Mouse (Mus musculus) c-Kit-positive CD71-negative TER-119-negative erythroid progenitor cells, embryonic 14.5 days (primary cell): Measurements from ENCODE around the gene Fibp.

ENCODE experiments used
- DNase-seq: peaks from one replicate; pipeline ENCODE4 v3.0.0-alpha.2; 2013; ENCODE audit warnings: low read depth

The Fibp gene

GRCm38 (mm10) chr19:5465037-5465436, 4.6 kb downstream of the Fibp start:
- no peak for DNase-seq

DNA sequence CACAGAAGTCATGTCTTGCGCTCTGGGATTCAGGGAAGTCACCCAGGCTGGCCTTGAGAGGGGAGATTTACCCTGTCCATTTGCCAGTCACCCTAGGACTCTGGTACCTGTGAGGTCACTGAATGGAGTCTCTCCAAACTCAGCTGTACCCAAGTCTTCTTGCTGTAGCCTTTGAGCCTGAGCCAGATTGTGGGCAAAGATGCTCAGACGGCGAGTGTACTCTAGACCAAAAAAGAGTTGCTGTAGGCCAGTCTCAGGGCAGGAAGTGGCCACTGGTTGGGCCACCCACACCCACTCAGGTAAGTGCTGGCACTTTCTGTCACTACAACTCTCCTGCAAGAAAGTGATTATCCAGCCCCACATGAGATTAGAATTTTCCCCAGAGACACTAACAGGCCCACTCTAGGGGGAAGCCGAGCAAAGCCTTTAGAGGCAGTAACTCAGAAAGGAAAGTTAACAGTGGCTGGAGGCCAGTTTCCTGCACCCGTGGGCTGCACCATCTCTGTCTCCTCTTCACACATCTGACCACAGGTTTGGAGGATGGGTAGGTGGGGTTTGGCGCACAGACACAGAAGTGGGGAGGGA, 6.6 kb downstream of the Fibp start:
- DNase-seq, result no peak

DNA sequence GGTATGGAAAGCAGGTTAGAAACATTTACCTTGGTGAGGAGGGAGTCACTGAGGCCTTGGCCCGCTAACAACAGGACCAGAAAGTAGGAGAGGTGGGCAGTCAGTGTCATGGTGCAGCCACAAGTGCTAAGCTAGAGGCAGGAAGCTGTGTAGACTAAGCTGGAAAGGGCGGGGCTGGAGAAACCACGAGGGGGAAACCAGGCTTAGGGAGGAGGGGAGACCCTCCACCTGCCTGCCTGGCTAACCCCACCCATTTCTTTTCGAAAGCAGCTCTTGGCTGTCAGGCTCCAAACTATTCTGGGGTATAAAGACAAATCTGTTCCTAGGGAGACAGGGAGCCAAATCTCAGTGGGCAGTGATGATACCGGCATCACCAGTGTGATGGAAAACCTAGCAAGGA, 8.0 kb downstream of the Fibp start, which contains the start of gene Ctsw:
Gene Ctsw (minus strand): TSS at position 134 of the 400 bp plus-strand sequence.
- no peak for DNase-seq

GRCm38 (mm10) chr19:5471846-5472245, 11.4 kb downstream of the Fibp start:
- no peak for DNase-seq

DNA sequence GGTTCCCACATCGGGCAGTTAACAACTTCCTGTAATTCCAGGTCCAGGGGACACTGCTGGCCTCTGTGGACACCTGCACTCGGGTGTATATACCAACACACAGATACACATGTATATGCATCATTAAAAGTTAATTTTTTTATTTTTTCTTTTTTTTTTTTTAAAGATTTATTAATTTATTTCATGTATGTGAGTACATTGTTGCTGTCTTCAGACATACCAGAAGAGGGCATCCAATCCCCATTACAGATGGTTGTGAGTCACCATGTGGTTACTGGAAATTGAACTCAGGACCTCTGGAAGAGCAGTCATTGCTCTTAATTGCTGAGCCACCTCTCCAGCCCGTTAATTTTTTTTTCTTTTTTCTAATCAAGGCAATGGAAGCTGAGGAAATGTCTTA, 12.4 kb downstream of the Fibp start:
- no peak for DNase-seq

- DNase-seq, result no peak
Measured at GRCm38 (mm10) chr19:5473720-5474119, 13.3 kb downstream of the Fibp start, which contains the start of gene Efemp2. Efemp2 (plus strand) TSS chr19:5473954.

DNA sequence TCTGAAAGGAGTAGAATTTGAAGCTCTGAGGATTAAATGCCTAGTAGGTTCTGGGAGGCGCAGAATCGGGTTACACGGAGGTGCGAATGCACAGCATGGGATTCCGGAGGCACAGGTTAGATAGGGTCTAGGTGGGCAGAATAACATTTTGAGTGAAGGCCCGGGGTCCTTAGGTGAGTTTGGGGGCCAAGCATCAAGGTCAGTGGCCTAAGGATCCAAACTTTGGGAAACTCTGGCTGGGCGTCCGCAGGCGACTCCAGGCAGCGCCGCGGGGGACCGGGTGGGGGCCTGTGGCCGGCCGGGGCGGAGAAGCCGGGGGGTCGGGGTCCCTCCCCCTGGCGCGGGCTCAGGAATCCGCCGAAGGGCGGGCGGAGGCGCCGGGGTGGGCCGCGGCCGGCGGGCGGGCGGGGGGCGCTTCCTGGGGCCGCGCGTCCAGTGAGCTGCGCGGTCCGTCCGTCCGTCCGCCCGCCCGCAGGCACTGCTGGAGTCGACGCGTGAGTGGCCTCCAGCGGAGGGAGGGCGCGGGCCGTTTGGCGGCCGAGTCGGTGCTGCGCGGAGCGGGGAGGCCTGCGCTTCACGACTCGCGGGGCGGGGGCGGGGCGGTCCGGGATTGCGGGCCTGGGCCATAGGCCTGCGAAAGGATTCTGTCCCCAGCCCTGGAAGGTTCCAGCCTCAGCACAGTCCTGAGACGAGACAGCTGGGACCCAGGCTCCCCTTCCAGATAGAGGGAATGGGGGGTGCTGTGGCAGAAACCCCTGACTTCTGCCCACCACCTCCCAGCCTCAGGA, 14.1 kb downstream of the Fibp start:
- DNase-seq, result no peak

GRCm38 (mm10) chr19:5475069-5475714, 14.8 kb downstream of the Fibp start:
- no peak for DNase-seq

- no peak for DNase-seq
Measured at GRCm38 (mm10) chr19:5477004-5477667, 16.7 kb downstream of the Fibp start.

GRCm38 (mm10) chr19:5477668-5478300, 17.4 kb downstream of the Fibp start:
- no peak for DNase-seq

DNA sequence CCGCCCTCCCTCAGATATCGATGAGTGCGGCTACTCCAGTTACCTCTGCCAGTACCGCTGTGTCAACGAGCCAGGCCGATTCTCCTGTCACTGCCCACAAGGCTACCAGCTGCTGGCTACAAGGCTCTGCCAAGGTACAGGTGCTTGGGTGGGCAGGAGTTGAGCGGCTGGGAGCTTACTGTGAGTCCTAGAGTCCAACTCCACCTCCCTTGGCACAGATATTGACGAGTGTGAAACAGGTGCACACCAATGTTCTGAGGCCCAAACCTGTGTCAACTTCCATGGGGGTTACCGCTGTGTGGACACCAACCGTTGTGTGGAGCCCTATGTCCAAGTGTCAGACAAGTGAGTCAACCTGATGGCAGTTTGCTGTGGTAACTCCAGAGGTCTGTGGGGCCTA, 19.6 kb downstream of the Fibp start:
- no peak for DNase-seq

- no peak for DNase-seq
Measured at GRCm38 (mm10) chr19:5481398-5481797, 21.0 kb downstream of the Fibp start.

- DNase-seq, result no peak
Measured at GRCm38 (mm10) chr19:5483386-5484359, 23.3 kb downstream of the Fibp start.

GRCm38 (mm10) chr19:5484496-5484895, 24.1 kb downstream of the Fibp start:
- no peak for DNase-seq

DNA sequence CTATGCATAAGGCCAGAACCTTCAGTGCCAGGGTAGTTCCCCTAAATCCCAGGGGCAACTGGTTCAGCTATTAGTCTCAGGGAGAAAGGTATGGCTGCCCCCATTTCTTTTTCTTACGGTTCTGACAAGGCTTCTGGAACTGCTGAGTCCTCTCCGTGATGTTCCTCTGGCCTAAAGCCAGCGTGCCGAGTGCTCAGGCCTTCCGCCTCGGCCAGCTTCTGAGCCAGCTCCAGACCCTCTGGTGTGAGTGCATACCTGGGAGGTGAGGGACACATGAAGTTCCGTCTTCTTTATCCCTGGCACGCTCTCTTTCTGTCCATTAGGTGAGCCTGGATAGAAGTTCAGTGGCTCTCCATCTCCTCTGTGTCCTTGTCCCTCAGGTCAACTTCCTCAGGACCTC, 25.0 kb downstream of the Fibp start:
- no peak for DNase-seq

- no peak for DNase-seq
Measured at GRCm38 (mm10) chr19:5485821-5486220, 25.4 kb downstream of the Fibp start.

- no peak for DNase-seq
Measured at GRCm38 (mm10) chr19:5486286-5486685, 25.9 kb downstream of the Fibp start.

DNA sequence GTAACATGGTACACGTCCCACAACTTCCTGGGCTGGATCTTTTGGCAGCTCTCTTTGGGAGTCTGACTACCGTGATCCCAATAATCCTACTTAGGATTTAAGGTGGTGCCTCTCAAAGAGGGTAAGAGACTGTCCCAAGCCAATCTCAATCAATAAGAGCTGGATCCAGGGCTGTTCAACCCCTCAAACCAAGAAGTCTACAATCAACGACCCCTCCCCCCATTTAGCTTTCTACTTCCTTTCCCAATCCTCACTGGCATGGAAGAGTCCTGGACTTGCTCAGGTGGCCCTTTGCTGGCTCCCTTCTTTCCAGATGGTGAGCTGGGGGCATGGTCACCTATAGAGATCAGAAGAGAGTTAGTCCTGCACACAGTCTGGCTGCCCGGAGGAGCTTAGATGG, 26.4 kb downstream of the Fibp start:
- DNase-seq, result no peak

- DNase-seq, result peak; percentile 98
Measured at GRCm38 (mm10) chr19:5487768-5488550, 27.5 kb downstream of the Fibp start, which contains the start of gene Mus81. Mus81 (minus strand) TSS chr19:5488402.
